Mouse (Mus musculus): ENCODE data around the gene Cybrd1.

DNA sequence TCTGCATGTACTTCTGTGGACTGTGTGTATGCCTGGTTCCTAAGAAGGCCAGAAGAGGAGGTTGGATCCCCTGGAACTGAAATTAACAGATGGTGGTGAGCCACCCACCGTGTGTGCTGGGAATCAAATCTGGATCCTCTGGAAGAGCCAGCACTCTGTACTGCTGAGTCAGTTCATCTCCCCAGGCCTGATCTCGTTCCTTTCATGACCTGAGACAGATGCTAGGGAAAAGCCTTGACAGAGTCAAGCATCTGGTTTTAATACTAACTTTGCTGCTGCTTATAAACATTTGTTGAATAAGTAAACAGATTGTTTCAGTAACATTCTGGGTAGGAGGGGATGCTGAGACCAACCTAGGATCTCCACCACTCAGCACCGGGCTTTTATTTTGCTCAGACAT is 9.2 kb upstream of the Cybrd1 start:
- TF ChIP-seq CTCF (IDR thresholded peaks at IDR 0.05; ENCODE audit: control insufficient read depth, insufficient read depth, insufficient replicate concordance, low read depth, low read length) (no peak), POLR2A (IDR thresholded peaks at IDR 0.05; ENCODE audit: control insufficient read depth, low read depth, low read length) (no peak)

All from testis, adult 2 months (tissue).